Mouse (Mus musculus): ENCODE measurements around the gene Gm49322. TPM values are rescaled to one million over a fixed set of nuclear protein-coding genes. Genes with fewer than 3 reads are reported as not detected.
"Not testable (repeated sequence)": the region's sequence is repeated elsewhere in the genome, so short reads cannot be mapped to it uniquely, and the experiment has no call there.

Gm49322 gene
- 0.31 and 0.60 TPM in 2 replicates for total RNA-seq (2017)

- ATAC-seq (replicated peaks in 1 of 2; ENCODE audit: insufficient read depth in 1 of 2, low FRiP score in 2 of 2, low TSS enrichment in 1 of 2, low read depth in 1 of 2, poor library complexity in 2 of 2, severe bottlenecking in 2 of 2) = not testable (repeated sequence)
These were observed at the start of gene Gm49322 for GRCm38 (mm10) chr10:80605721-80606120. Gene Gm49322 (plus strand): TSS chr10:80606021.

GRCm38 (mm10) chr10:80557346-80557965 lies 48.4 kb upstream of the Gm49322 start:
- ATAC-seq (replicated peaks in 1 of 2; ENCODE audit: insufficient read depth in 1 of 2, low FRiP score in 2 of 2, low TSS enrichment in 1 of 2, low read depth in 1 of 2, poor library complexity in 2 of 2, severe bottlenecking in 2 of 2) = no peak

GRCm38 (mm10) chr10:80559431-80559830 lies 46.4 kb upstream of the Gm49322 start:
- no peak for ATAC-seq (replicated peaks in 1 of 2; ENCODE audit: insufficient read depth in 1 of 2, low FRiP score in 2 of 2, low TSS enrichment in 1 of 2, low read depth in 1 of 2, poor library complexity in 2 of 2, severe bottlenecking in 2 of 2)

- ATAC-seq (replicated peaks in 1 of 2; ENCODE audit: insufficient read depth in 1 of 2, low FRiP score in 2 of 2, low TSS enrichment in 1 of 2, low read depth in 1 of 2, poor library complexity in 2 of 2, severe bottlenecking in 2 of 2) = no peak
These were observed 45.2 kb upstream of the Gm49322 start for GRCm38 (mm10) chr10:80560621-80561020.

GRCm38 (mm10) chr10:80561116-80561944 lies 44.5 kb upstream of the Gm49322 start, which contains the start of gene Rexo1:
Gene Rexo1 (minus strand): TSS chr10:80561560.
- peak; percentile 84 to 85 for ATAC-seq (replicated peaks in 1 of 2; ENCODE audit: insufficient read depth in 1 of 2, low FRiP score in 2 of 2, low TSS enrichment in 1 of 2, low read depth in 1 of 2, poor library complexity in 2 of 2, severe bottlenecking in 2 of 2)

GRCm38 (mm10) chr10:80566375-80567092 lies 39.3 kb upstream of the Gm49322 start:
- ATAC-seq (replicated peaks in 1 of 2; ENCODE audit: insufficient read depth in 1 of 2, low FRiP score in 2 of 2, low TSS enrichment in 1 of 2, low read depth in 1 of 2, poor library complexity in 2 of 2, severe bottlenecking in 2 of 2) = peak; percentile 46 to 48; a peak in 3 of 4 replicates

- ATAC-seq (replicated peaks in 1 of 2; ENCODE audit: insufficient read depth in 1 of 2, low FRiP score in 2 of 2, low TSS enrichment in 1 of 2, low read depth in 1 of 2, poor library complexity in 2 of 2, severe bottlenecking in 2 of 2) = no peak
These were observed 36.9 kb upstream of the Gm49322 start for GRCm38 (mm10) chr10:80568876-80569275.

GRCm38 (mm10) chr10:80569664-80570066 lies 36.2 kb upstream of the Gm49322 start:
- peak; percentile 73 to 80 for ATAC-seq (replicated peaks in 1 of 2; ENCODE audit: insufficient read depth in 1 of 2, low FRiP score in 2 of 2, low TSS enrichment in 1 of 2, low read depth in 1 of 2, poor library complexity in 2 of 2, severe bottlenecking in 2 of 2)

- no peak for ATAC-seq (replicated peaks in 1 of 2; ENCODE audit: insufficient read depth in 1 of 2, low FRiP score in 2 of 2, low TSS enrichment in 1 of 2, low read depth in 1 of 2, poor library complexity in 2 of 2, severe bottlenecking in 2 of 2)
These were observed 35.4 kb upstream of the Gm49322 start for GRCm38 (mm10) chr10:80570419-80570818.

- ATAC-seq (replicated peaks in 1 of 2; ENCODE audit: insufficient read depth in 1 of 2, low FRiP score in 2 of 2, low TSS enrichment in 1 of 2, low read depth in 1 of 2, poor library complexity in 2 of 2, severe bottlenecking in 2 of 2) = peak; percentile 5 to 18; a peak in 1 of 4 replicates
These were observed 34.7 kb upstream of the Gm49322 start for GRCm38 (mm10) chr10:80570871-80571836.

GRCm38 (mm10) chr10:80572477-80572876 lies 33.3 kb upstream of the Gm49322 start:
- no peak for ATAC-seq (replicated peaks in 1 of 2; ENCODE audit: insufficient read depth in 1 of 2, low FRiP score in 2 of 2, low TSS enrichment in 1 of 2, low read depth in 1 of 2, poor library complexity in 2 of 2, severe bottlenecking in 2 of 2)

GRCm38 (mm10) chr10:80573944-80574343 lies 31.9 kb upstream of the Gm49322 start:
- no peak for ATAC-seq (replicated peaks in 1 of 2; ENCODE audit: insufficient read depth in 1 of 2, low FRiP score in 2 of 2, low TSS enrichment in 1 of 2, low read depth in 1 of 2, poor library complexity in 2 of 2, severe bottlenecking in 2 of 2)

GRCm38 (mm10) chr10:80574896-80575295 lies 30.9 kb upstream of the Gm49322 start:
- ATAC-seq (replicated peaks in 1 of 2; ENCODE audit: insufficient read depth in 1 of 2, low FRiP score in 2 of 2, low TSS enrichment in 1 of 2, low read depth in 1 of 2, poor library complexity in 2 of 2, severe bottlenecking in 2 of 2) = no peak

- no peak for ATAC-seq (replicated peaks in 1 of 2; ENCODE audit: insufficient read depth in 1 of 2, low FRiP score in 2 of 2, low TSS enrichment in 1 of 2, low read depth in 1 of 2, poor library complexity in 2 of 2, severe bottlenecking in 2 of 2)
These were observed 29.9 kb upstream of the Gm49322 start for GRCm38 (mm10) chr10:80575925-80576324.

GRCm38 (mm10) chr10:80576351-80577194 lies 29.2 kb upstream of the Gm49322 start:
- ATAC-seq (replicated peaks in 1 of 2; ENCODE audit: insufficient read depth in 1 of 2, low FRiP score in 2 of 2, low TSS enrichment in 1 of 2, low read depth in 1 of 2, poor library complexity in 2 of 2, severe bottlenecking in 2 of 2) = no peak

All from hematopoietic stem cell, adult 5-6 weeks (primary cell).